Mouse (Mus musculus): ENCODE measurements around the gene Hist4h4. TPM values are rescaled to one million over a fixed set of nuclear protein-coding genes. Genes with fewer than 3 reads are reported as not detected.
A peak's percentile ranks its signal among the peaks of the same experiment; 100 is the strongest.

Hist4h4 gene
- polyA plus RNA-seq, 2 experiments = 1.1 to 1.2 TPM

DNA sequence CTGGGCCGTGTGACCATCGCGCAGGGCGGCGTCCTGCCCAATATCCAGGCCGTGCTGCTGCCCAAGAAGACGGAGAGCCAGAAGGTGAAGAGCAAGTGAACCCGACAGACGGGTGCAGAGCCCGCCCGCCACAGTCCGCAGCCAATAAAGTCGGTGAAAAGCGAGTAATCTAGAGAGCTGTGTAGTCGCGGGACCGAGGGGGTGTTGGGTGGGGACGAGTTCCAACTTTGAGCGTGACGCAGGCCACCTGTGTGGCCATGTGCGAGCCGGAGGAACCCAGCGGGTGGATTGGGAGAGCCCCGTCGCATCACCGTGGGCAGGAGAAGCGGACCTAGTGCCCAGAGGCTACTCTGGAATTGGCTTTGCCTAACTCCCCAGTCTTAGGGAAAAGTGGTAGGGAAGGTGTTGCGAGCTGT, 4.4 kb upstream of the Hist4h4 start:
- Histone ChIP-seq H3K27ac (replicated peaks; ENCODE audit: low read depth, low read length) (no peak overlapping the region), H3K4me3 (replicated peaks; ENCODE audit: low read length) (peak overlapping the region; percentile 73), H3K27me3 (ENCODE audit: control insufficient read depth, insufficient read depth, low read length) (no peaks in the 10 kb centered on the region), H3K9me3 (ENCODE audit: control insufficient read depth, low read length) (no peaks in the 10 kb centered on the region), H3K4me1 (ENCODE audit: control insufficient read depth, insufficient read depth, low read length) (peaks cover 15% of the 10 kb centered on the region), H3K4me2 (replicated peaks; ENCODE audit: low read depth, low read length, severe bottlenecking) (peak overlapping the region; percentile 72), H3K36me3 (ENCODE audit: control insufficient read depth, insufficient read depth, low read length) (peaks cover 17% of the 10 kb centered on the region), H3K9ac (ENCODE audit: low read depth, low read length, severe bottlenecking) (peak overlapping the region; percentile 57)
- TF ChIP-seq POLR2A (IDR thresholded peaks at IDR 0.05; ENCODE audit: borderline replicate concordance, extremely low read depth, insufficient read depth, insufficient read length) = no peak
- WGBS = under 1% methylated on average over 27 of the region's 28 CpGs
- DNase-seq (ENCODE audit: low spot score) (no peak), ATAC-seq (ENCODE audit: low FRiP score, low read depth) (no peak)

DNA sequence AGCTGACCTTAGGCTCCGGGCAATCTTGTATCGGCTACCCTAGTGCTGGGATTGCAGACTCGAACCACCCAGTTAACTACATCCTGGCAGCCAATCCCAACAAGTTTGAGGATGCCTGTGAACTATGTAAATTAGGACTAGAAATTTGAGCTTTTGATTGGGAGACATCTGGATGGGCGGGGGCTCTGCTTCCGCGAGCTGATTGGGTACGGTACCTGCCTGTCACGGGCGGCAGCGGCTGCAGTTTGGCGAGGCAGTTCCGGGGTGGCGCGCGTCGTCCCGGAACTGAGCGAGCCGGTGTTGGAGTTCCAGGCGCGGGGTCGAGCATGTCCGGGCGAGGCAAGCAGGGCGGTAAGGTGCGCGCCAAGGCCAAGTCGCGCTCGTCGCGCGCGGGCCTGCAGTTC, 3.8 kb upstream of the Hist4h4 start, which contains the start of gene H2afj:
TSS of gene H2afj (plus strand) at position 231 of the 404 bp plus-strand sequence.
- Histone ChIP-seq H3K4me2 (replicated peaks; ENCODE audit: low read depth, low read length, severe bottlenecking) (peak within 1 kb of the TSS; percentile 72), H3K27me3 (ENCODE audit: control insufficient read depth, insufficient read depth, low read length) (no peaks in the 10 kb centered on the region), H3K4me1 (ENCODE audit: control insufficient read depth, insufficient read depth, low read length) (peaks cover 18% of the 10 kb centered on the region), H3K36me3 (ENCODE audit: control insufficient read depth, insufficient read depth, low read length) (peaks cover 12% of the 10 kb centered on the region), H3K27ac (replicated peaks; ENCODE audit: low read depth, low read length) (peak within 1 kb of the TSS; percentile 21), H3K9me3 (ENCODE audit: control insufficient read depth, low read length) (no peaks in the 10 kb centered on the region), H3K9ac (ENCODE audit: low read depth, low read length, severe bottlenecking) (peak within 1 kb of the TSS; percentile 57), H3K4me3 (replicated peaks; ENCODE audit: low read length) (peak within 1 kb of the TSS; percentile 73)
- peak; percentile 89 for ATAC-seq (ENCODE audit: low FRiP score, low read depth)
- DNase-seq (ENCODE audit: low spot score) = peak; percentile 93
- no peak for TF ChIP-seq POLR2A (IDR thresholded peaks at IDR 0.05; ENCODE audit: borderline replicate concordance, extremely low read depth, insufficient read depth, insufficient read length)
- under 1% methylated on average over 33 of the region's 34 CpGs for WGBS

DNA sequence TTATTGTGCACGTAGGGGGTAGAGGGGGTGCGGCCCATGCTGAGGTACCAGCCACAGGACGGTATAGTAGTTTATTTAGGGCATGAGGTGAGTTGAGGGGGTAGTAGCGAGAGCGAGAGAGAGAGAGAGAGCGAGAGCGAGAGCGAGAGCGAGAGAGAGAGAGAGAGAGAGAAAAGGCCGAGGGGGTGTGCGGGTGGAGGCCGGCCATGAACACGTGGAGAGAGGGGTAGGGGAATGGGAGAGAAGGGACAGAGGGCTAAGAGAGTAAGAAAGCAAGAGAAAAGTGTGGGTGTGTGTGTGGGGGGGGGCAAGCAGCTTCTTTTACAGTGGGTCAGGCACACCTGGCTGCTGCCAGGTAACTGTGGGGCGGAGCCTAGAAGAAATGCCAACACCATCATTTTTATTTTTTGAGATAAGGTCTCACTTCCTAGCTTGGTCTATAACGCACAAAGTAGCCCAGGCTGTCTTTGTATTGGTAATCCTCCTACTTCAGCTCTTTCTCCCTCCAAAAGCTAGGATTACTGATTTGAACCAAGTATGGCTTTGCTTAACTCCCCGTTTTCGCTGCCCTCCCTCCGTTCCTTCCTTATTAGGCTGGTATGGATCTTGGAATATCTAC, 3.3 kb upstream of the Hist4h4 start:
- Histone ChIP-seq H3K4me2 (replicated peaks; ENCODE audit: low read depth, low read length, severe bottlenecking) (peak overlapping the region; percentile 50), H3K9me3 (ENCODE audit: control insufficient read depth, low read length) (no peaks in the 10 kb centered on the region), H3K27ac (replicated peaks; ENCODE audit: low read depth, low read length) (peak overlapping the region; percentile 21), H3K4me3 (replicated peaks; ENCODE audit: low read length) (peak overlapping the region; percentile 73), H3K27me3 (ENCODE audit: control insufficient read depth, insufficient read depth, low read length) (no peaks in the 10 kb centered on the region), H3K36me3 (ENCODE audit: control insufficient read depth, insufficient read depth, low read length) (peaks cover 8% of the 10 kb centered on the region), H3K9ac (ENCODE audit: low read depth, low read length, severe bottlenecking) (peak overlapping the region; percentile 12; the same call in 1 of the 2 replicates), H3K4me1 (ENCODE audit: control insufficient read depth, insufficient read depth, low read length) (peaks cover 21% of the 10 kb centered on the region)
- ATAC-seq (ENCODE audit: low FRiP score, low read depth) = no peak
- DNase-seq (ENCODE audit: low spot score) = no peak
- TF ChIP-seq POLR2A (IDR thresholded peaks at IDR 0.05; ENCODE audit: borderline replicate concordance, extremely low read depth, insufficient read depth, insufficient read length) = no peak
- WGBS = 38% methylated on average over 18 of the region's 18 CpGs

GRCm38 (mm10) chr6:136806819-136807218, 2.6 kb upstream of the Hist4h4 start:
- ATAC-seq (ENCODE audit: low FRiP score, low read depth) (no peak), DNase-seq (ENCODE audit: low spot score) (no peak)
- Histone ChIP-seq H3K27ac (replicated peaks; ENCODE audit: low read depth, low read length) (0 out of 2 replicates have a peak overlapping the region, but pooled peaks have one; percentile 21), H3K27me3 (ENCODE audit: control insufficient read depth, insufficient read depth, low read length) (no peaks in the 10 kb centered on the region), H3K9me3 (ENCODE audit: control insufficient read depth, low read length) (no peaks in the 10 kb centered on the region), H3K4me1 (ENCODE audit: control insufficient read depth, insufficient read depth, low read length) (peaks cover 21% of the 10 kb centered on the region), H3K4me2 (replicated peaks; ENCODE audit: low read depth, low read length, severe bottlenecking) (peak overlapping the region; percentile 50; the same call in 1 of the 2 replicates), H3K4me3 (replicated peaks; ENCODE audit: low read length) (no peak overlapping the region; the same call in 1 of the 2 replicates), H3K36me3 (ENCODE audit: control insufficient read depth, insufficient read depth, low read length) (peaks cover under 1% of the 10 kb centered on the region; the same call in 1 of the 2 replicates), H3K9ac (ENCODE audit: low read depth, low read length, severe bottlenecking) (no peak overlapping the region)
- TF ChIP-seq POLR2A (IDR thresholded peaks at IDR 0.05; ENCODE audit: borderline replicate concordance, extremely low read depth, insufficient read depth, insufficient read length) = no peak
- 68% methylated on average over 5 of the region's 5 CpGs for WGBS

GRCm38 (mm10) chr6:136805409-136805775, 1.2 kb upstream of the Hist4h4 start:
- Histone ChIP-seq H3K36me3 (ENCODE audit: control insufficient read depth, insufficient read depth, low read length) (no peaks in the 10 kb centered on the region), H3K27ac (replicated peaks; ENCODE audit: low read depth, low read length) (no peak overlapping the region), H3K27me3 (ENCODE audit: control insufficient read depth, insufficient read depth, low read length) (no peaks in the 10 kb centered on the region), H3K9me3 (ENCODE audit: control insufficient read depth, low read length) (no peaks in the 10 kb centered on the region), H3K9ac (ENCODE audit: low read depth, low read length, severe bottlenecking) (no peak overlapping the region; the same call in 1 of the 2 replicates), H3K4me2 (replicated peaks; ENCODE audit: low read depth, low read length, severe bottlenecking) (peak overlapping the region; percentile 62; the same call in 1 of the 2 replicates), H3K4me3 (replicated peaks; ENCODE audit: low read length) (no peak overlapping the region; the same call in 1 of the 2 replicates), H3K4me1 (ENCODE audit: control insufficient read depth, insufficient read depth, low read length) (peaks cover 21% of the 10 kb centered on the region)
- no peak for TF ChIP-seq POLR2A (IDR thresholded peaks at IDR 0.05; ENCODE audit: borderline replicate concordance, extremely low read depth, insufficient read depth, insufficient read length)
- ATAC-seq (ENCODE audit: low FRiP score, low read depth) = no peak
- no peak for DNase-seq (ENCODE audit: low spot score)
- WGBS = 82% methylated on average over 1 of the region's 1 CpGs

Measured in limb, embryonic 14.5 days (tissue).